Mouse (Mus musculus): Measurements from ENCODE around the gene Ctdspl. TPM values are rescaled to one million over a fixed set of nuclear protein-coding genes. Genes with fewer than 3 reads are reported as not detected.
A peak's percentile ranks its signal among the peaks of the same experiment; 100 is the strongest.

Ctdspl gene
- polyA plus RNA-seq, 1 experiment from 2014 or later: 3.7 TPM

GRCm38 (mm10) chr9:119037076-119037730 lies 111.0 kb downstream of the Ctdspl start:
- H3K4me3 ChIP-seq (ENCODE audit: low read depth, low read length): no peak overlapping the region
- WGBS (ENCODE audit: insufficient replicate concordance): 73% methylated on average over 15 of the region's 15 CpGs
- no peak overlapping the region for H3K9ac ChIP-seq (ENCODE audit: low read depth, low read length)
- no peaks in the 10 kb centered on the region for H3K27me3 ChIP-seq (ENCODE audit: control insufficient read depth, insufficient read depth, low read depth, low read length)
- H3K36me3 ChIP-seq (ENCODE audit: control insufficient read depth, insufficient read depth): peaks cover 2% of the 10 kb centered on the region; the same call in 1 of the 2 replicates
- H3K4me1 ChIP-seq (ENCODE audit: control insufficient read depth, low read depth, low read length): no peaks in the 10 kb centered on the region
- no peak overlapping the region for H3K4me2 ChIP-seq (ENCODE audit: low read depth, low read length)
- no peaks in the 10 kb centered on the region for H3K9me3 ChIP-seq (replicated peaks; ENCODE audit: control insufficient read depth, low read length)
- H3K27ac ChIP-seq (ENCODE audit: low read length): no peak overlapping the region
- ATAC-seq (ENCODE audit: low read depth): no peak

DNA sequence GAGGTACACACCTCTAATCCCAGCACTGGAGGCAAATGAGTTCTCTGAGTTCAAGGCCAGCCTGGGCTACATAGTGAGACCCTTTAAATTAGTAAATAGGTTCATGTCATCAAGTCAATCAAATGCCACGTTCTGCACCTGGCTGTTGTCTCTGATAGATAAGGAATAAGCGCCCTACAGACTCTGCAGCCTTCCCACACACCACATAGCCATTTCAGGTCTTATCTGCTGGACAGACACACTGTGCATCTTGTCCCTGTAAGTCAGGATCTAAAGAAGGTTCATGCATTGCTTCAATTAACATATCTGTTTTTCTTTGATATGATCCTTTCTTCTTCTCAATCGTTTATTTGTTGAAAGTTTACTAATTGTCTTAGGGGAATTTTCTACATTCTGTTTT lies 112.3 kb downstream of the Ctdspl start:
- peaks cover 2% of the 10 kb centered on the region; the same call in 1 of the 2 replicates for H3K36me3 ChIP-seq (ENCODE audit: control insufficient read depth, insufficient read depth)
- no peaks in the 10 kb centered on the region for H3K9me3 ChIP-seq (replicated peaks; ENCODE audit: control insufficient read depth, low read length)
- no peak overlapping the region for H3K9ac ChIP-seq (ENCODE audit: low read depth, low read length)
- H3K4me2 ChIP-seq (ENCODE audit: low read depth, low read length): no peak overlapping the region
- H3K4me3 ChIP-seq (ENCODE audit: low read depth, low read length): no peak overlapping the region
- no peak overlapping the region for H3K27ac ChIP-seq (ENCODE audit: low read length)
- no peaks in the 10 kb centered on the region for H3K27me3 ChIP-seq (ENCODE audit: control insufficient read depth, insufficient read depth, low read depth, low read length)
- no peaks in the 10 kb centered on the region for H3K4me1 ChIP-seq (ENCODE audit: control insufficient read depth, low read depth, low read length)
- no peak; the same call in 1 of the 2 replicates for ATAC-seq (ENCODE audit: low read depth)
- WGBS (ENCODE audit: insufficient replicate concordance): 27% methylated on average over 3 of the region's 3 CpGs

DNA sequence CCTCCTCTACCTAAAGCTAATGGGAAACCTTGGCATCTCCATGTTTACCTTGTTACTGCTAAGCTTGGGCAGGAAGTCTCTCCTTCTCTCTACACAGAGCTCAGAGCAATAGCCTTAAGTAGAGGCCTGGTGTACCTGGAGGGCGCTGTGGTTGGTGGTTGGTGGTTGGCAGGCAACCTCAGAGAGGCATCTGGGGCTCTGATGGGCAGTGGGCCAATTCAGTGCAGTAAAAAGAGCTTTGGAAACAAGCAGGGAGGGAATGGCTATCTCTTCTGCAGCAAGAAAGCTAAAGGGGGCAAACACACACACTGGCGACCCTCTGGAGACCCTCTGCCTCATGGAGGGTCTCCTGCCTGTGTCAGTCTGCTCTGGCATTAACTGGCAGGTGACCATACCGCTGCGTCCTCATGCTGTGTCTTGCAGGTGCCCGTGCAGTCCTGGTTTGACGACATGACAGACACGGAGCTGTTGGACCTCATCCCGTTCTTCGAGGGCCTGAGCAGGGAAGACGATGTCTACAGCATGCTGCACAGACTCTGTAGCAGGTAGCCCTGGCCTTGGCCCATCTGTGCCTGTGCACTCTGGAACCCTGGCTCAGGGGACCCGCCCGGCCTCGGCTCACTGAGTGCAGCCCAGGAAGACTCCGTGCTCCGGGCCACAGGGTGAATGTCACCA lies 114.0 kb downstream of the Ctdspl start:
- Histone ChIP-seq H3K9me3 (replicated peaks; ENCODE audit: control insufficient read depth, low read length) (no peaks in the 10 kb centered on the region), H3K27me3 (ENCODE audit: control insufficient read depth, insufficient read depth, low read depth, low read length) (no peaks in the 10 kb centered on the region), H3K27ac (ENCODE audit: low read length) (no peak overlapping the region), H3K4me1 (ENCODE audit: control insufficient read depth, low read depth, low read length) (no peaks in the 10 kb centered on the region), H3K4me2 (ENCODE audit: low read depth, low read length) (no peak overlapping the region), H3K4me3 (ENCODE audit: low read depth, low read length) (no peak overlapping the region), H3K36me3 (ENCODE audit: control insufficient read depth, insufficient read depth) (0 out of 2 replicates have a peak, but pooled peaks cover 2% of the 10 kb centered on the region), H3K9ac (ENCODE audit: low read depth, low read length) (no peak overlapping the region)
- no peak for ATAC-seq (ENCODE audit: low read depth)
- WGBS (ENCODE audit: insufficient replicate concordance): 85% methylated on average over 15 of the region's 15 CpGs

GRCm38 (mm10) chr9:119048182-119048903 lies 122.1 kb downstream of the Ctdspl start:
- Histone ChIP-seq H3K9ac (ENCODE audit: low read depth, low read length) (no peak overlapping the region), H3K36me3 (ENCODE audit: control insufficient read depth, insufficient read depth) (no peaks in the 10 kb centered on the region), H3K4me1 (ENCODE audit: control insufficient read depth, low read depth, low read length) (peaks cover 20% of the 10 kb centered on the region), H3K27ac (ENCODE audit: low read length) (no peak overlapping the region), H3K27me3 (ENCODE audit: control insufficient read depth, insufficient read depth, low read depth, low read length) (peaks cover 14% of the 10 kb centered on the region), H3K4me3 (ENCODE audit: low read depth, low read length) (no peak overlapping the region), H3K4me2 (ENCODE audit: low read depth, low read length) (0 out of 2 replicates have a peak overlapping the region, but pooled peaks have one; percentile 34), H3K9me3 (replicated peaks; ENCODE audit: control insufficient read depth, low read length) (no peaks in the 10 kb centered on the region)
- 40% methylated on average over 11 of the region's 11 CpGs for WGBS (ENCODE audit: insufficient replicate concordance)
- peak; percentile 66 for ATAC-seq (ENCODE audit: low read depth)

DNA sequence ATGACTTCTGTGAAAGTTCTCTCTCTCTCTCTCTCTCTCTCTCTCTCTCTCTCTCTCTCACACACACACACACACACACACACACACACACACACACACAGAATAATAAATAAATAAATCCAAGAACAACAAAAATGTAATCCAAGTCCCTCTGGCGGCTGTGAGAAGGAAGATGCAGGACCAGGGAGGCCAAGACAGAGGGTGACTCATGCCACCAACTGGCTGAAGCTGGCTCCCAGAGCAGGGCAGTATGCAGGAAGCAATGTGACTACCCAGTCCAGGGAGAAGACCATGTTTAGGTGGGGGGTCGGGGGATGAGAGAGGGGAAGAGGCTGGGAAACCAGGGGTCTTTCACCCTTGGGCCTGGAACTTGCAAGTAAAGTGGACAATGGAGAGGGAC lies 124.9 kb downstream of the Ctdspl start:
- Histone ChIP-seq H3K9ac (ENCODE audit: low read depth, low read length) (no peak overlapping the region), H3K27ac (ENCODE audit: low read length) (no peak overlapping the region), H3K27me3 (ENCODE audit: control insufficient read depth, insufficient read depth, low read depth, low read length) (peaks cover 18% of the 10 kb centered on the region), H3K36me3 (ENCODE audit: control insufficient read depth, insufficient read depth) (no peaks in the 10 kb centered on the region), H3K4me3 (ENCODE audit: low read depth, low read length) (no peak overlapping the region), H3K9me3 (replicated peaks; ENCODE audit: control insufficient read depth, low read length) (no peaks in the 10 kb centered on the region), H3K4me2 (ENCODE audit: low read depth, low read length) (no peak overlapping the region), H3K4me1 (ENCODE audit: control insufficient read depth, low read depth, low read length) (peaks cover 20% of the 10 kb centered on the region)
- 39% methylated on average over 2 of the region's 2 CpGs for WGBS (ENCODE audit: insufficient replicate concordance)
- no peak for ATAC-seq (ENCODE audit: low read depth)

GRCm38 (mm10) chr9:119052154-119052944 lies 126.1 kb downstream of the Ctdspl start, which contains the start of gene Vill:
Vill (plus strand) TSS chr9:119052778.
- Histone ChIP-seq H3K4me2 (ENCODE audit: low read depth, low read length) (peak within 1 kb of the TSS; percentile 55), H3K9ac (ENCODE audit: low read depth, low read length) (peak within 1 kb of the TSS; percentile 37), H3K27me3 (ENCODE audit: control insufficient read depth, insufficient read depth, low read depth, low read length) (peaks cover 18% of the 10 kb centered on the region), H3K4me1 (ENCODE audit: control insufficient read depth, low read depth, low read length) (peaks cover 20% of the 10 kb centered on the region), H3K27ac (ENCODE audit: low read length) (no peak within 1 kb of the TSS), H3K9me3 (replicated peaks; ENCODE audit: control insufficient read depth, low read length) (no peaks in the 10 kb centered on the region), H3K36me3 (ENCODE audit: control insufficient read depth, insufficient read depth) (no peaks in the 10 kb centered on the region), H3K4me3 (ENCODE audit: low read depth, low read length) (peak within 1 kb of the TSS; percentile 44)
- peak; percentile 89 for ATAC-seq (ENCODE audit: low read depth)
- WGBS (ENCODE audit: insufficient replicate concordance): 27% methylated on average over 22 of the region's 22 CpGs

DNA sequence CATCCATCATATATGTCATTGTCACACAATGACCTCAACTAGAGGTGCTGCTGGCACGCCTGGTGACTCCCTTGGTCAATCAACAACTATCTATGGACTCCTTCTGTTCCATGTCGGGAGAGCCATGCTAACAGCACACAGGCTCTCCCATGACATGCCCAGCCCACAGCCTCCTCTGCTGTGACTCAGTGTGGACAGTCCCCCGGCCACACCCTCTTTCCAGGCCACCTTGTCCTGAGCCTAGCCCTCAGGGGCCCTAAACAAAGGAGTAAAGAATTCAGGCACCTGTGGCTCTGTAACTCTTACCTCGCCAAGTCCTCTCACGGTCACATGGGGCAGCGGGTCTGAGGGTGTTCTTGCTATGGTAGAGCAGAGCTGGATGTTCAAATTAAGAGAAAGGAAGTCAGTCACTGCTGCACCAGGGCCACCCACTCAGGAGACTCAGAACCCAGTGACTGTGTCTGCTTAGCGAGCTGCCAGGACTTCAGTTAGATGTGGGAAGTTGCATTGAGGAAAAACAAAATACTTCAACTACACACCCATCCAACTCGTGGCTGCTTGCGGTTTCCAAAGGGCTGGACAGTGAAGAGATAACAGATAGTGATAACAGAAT lies 127.8 kb downstream of the Ctdspl start:
- WGBS (ENCODE audit: insufficient replicate concordance): 43% methylated on average over 9 of the region's 9 CpGs
- no peaks in the 10 kb centered on the region for H3K9me3 ChIP-seq (replicated peaks; ENCODE audit: control insufficient read depth, low read length)
- H3K27ac ChIP-seq (ENCODE audit: low read length): no peak overlapping the region
- H3K27me3 ChIP-seq (ENCODE audit: control insufficient read depth, insufficient read depth, low read depth, low read length): peaks cover 18% of the 10 kb centered on the region
- no peak overlapping the region for H3K4me3 ChIP-seq (ENCODE audit: low read depth, low read length)
- no peak overlapping the region for H3K9ac ChIP-seq (ENCODE audit: low read depth, low read length)
- peaks cover 8% of the 10 kb centered on the region for H3K4me1 ChIP-seq (ENCODE audit: control insufficient read depth, low read depth, low read length)
- H3K4me2 ChIP-seq (ENCODE audit: low read depth, low read length): no peak overlapping the region
- no peak for ATAC-seq (ENCODE audit: low read depth)
- H3K36me3 ChIP-seq (ENCODE audit: control insufficient read depth, insufficient read depth): no peaks in the 10 kb centered on the region

DNA sequence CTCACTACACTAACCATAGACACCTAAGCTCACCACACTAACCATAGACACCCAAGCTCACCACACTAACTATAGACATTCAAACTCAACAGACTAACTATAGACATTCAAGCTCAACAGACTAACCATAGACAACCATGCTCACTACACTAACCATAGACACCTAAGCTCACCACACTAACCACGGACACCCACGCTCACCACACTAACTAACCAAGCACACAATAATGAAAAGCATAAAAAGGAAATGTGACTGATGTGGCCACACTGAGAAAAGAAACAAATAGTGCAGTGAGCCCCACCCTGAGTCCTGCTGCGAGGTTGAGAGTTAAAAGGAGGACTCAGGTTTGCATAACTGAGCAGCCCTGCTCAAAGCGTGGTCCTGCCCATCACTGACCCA lies 129.1 kb downstream of the Ctdspl start:
- ATAC-seq (ENCODE audit: low read depth): no peak
- peaks cover 7% of the 10 kb centered on the region for H3K4me1 ChIP-seq (ENCODE audit: control insufficient read depth, low read depth, low read length)
- H3K4me2 ChIP-seq (ENCODE audit: low read depth, low read length): no peak overlapping the region
- 52% methylated on average over 4 of the region's 4 CpGs for WGBS (ENCODE audit: insufficient replicate concordance)
- H3K36me3 ChIP-seq (ENCODE audit: control insufficient read depth, insufficient read depth): no peaks in the 10 kb centered on the region
- no peak overlapping the region for H3K27ac ChIP-seq (ENCODE audit: low read length)
- peaks cover 18% of the 10 kb centered on the region for H3K27me3 ChIP-seq (ENCODE audit: control insufficient read depth, insufficient read depth, low read depth, low read length)
- no peak overlapping the region for H3K4me3 ChIP-seq (ENCODE audit: low read depth, low read length)
- H3K9ac ChIP-seq (ENCODE audit: low read depth, low read length): no peak overlapping the region
- H3K9me3 ChIP-seq (replicated peaks; ENCODE audit: control insufficient read depth, low read length): no peaks in the 10 kb centered on the region
